Mouse (Mus musculus): ENCODE measurements around the gene Cpt1c.

- TF ChIP-seq ZMIZ1 (IDR thresholded peaks at IDR 0.05; ENCODE audit: low read depth, low read length) (no peak), CTCF (conservative IDR thresholded peaks at IDR 0.05 in 1 of 2, IDR thresholded peaks at IDR 0.05 in 1 of 2; ENCODE audit: low read depth in 2 of 2, low read length in 2 of 2) (no peak), EP300 (IDR thresholded peaks at IDR 0.05; ENCODE audit: low read length) (no peak), E2F4 (IDR thresholded peaks at IDR 0.05; ENCODE audit: insufficient replicate concordance, low read depth, low read length) (no peak), ZC3H11A (IDR thresholded peaks at IDR 0.05; ENCODE audit: low read depth, low read length) (no peak), MAFK (IDR thresholded peaks at IDR 0.05; ENCODE audit: insufficient replicate concordance, low read length) (no peak), CHD2 (IDR thresholded peaks at IDR 0.05; ENCODE audit: low read length) (no peak), ELF1 (IDR thresholded peaks at IDR 0.05; ENCODE audit: low read depth, low read length) (no peak), RAD21 (IDR thresholded peaks at IDR 0.05; ENCODE audit: low read depth, low read length) (no peak), MAZ (IDR thresholded peaks at IDR 0.05; ENCODE audit: low read depth, low read length) (no peak)
These were observed 12.3 kb downstream of the Cpt1c start for GRCm38 (mm10) chr7:44962337-44962736.

Measured in CH12.LX (cell line).